Mouse (Mus musculus): Measurements from ENCODE around the gene Cbx1. TPM values are rescaled to one million over a fixed set of nuclear protein-coding genes. Genes with fewer than 3 reads are reported as not detected.
"Not testable (repeated sequence)": the region's sequence is repeated elsewhere in the genome, so short reads cannot be mapped to it uniquely, and the experiment has no call there.

Cbx1 gene
- polyA plus RNA-seq, 1 experiment from 2014 or later = 213 TPM

DNA sequence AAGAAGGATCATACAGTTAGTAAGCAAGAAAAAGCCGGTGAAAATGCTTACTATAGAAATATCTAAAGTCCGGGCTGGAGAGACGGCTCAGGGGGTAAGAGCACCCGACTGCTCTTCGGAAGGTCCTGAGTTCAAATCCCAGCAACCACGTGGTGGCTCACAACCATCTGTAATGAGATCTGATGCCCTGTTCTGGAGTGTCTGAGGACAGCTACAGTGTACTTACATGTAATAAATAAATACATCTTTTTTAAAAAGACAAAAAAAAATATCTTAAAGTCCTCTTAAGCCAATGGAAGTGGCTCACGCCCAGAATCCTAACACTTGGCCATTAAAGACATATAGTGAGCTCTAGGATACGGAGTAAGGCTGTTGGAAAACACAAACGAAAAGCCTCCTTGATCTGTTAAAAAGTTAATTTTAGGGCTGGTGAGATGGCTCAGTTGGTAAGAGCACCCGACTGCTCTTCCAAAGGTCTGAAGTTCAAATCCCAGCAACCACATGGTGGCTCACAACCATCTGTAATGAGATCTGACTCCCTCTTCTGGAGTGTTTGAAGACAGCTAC, 10.8 kb upstream of the Cbx1 start:
- DNase-seq (ENCODE audit: low spot score); H3K9me3 ChIP-seq; H3K27me3 ChIP-seq (replicated peaks; ENCODE audit: low read depth, poor library complexity, severe bottlenecking): not testable (repeated sequence)
- 71% methylated on average over 10 of the region's 10 CpGs for WGBS
- Histone ChIP-seq H3K4me1 (peaks cover 11% of the 10 kb centered on the region), H3K4me3 (peak overlapping the region; percentile 75), H3K27ac (replicated peaks) (peak overlapping the region; percentile 79), H3K36me3 (replicated peaks) (peaks cover 11% of the 10 kb centered on the region)

DNA sequence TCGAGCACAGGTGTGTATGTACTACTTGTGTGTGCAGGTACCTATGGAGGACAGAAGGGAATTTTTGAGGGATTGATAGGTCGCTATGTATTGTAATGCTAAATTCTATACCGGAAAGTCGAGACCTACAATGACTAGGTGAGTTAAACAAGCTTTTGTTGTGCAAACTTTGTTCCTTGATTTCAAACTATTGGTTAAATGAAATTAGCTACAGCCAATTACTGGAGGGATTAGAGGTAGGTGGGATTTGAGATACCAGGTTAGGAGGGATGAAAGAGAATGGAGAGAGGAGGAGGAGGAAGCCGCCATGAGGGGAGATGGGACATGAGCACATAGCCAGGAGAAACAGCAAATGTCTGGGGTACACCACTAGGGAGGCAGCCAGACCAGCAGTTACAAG, 8.6 kb upstream of the Cbx1 start:
- no peak overlapping the region for H3K4me3 ChIP-seq
- DNase-seq (ENCODE audit: low spot score) = no peak
- H3K36me3 ChIP-seq (replicated peaks) = no peaks in the 10 kb centered on the region
- no peak overlapping the region for H3K27ac ChIP-seq (replicated peaks)
- H3K9me3 ChIP-seq = no peaks in the 10 kb centered on the region
- WGBS = 72% methylated on average over 5 of the region's 5 CpGs
- H3K4me1 ChIP-seq = peaks cover 11% of the 10 kb centered on the region
- no peaks in the 10 kb centered on the region for H3K27me3 ChIP-seq (replicated peaks; ENCODE audit: low read depth, poor library complexity, severe bottlenecking)

DNA sequence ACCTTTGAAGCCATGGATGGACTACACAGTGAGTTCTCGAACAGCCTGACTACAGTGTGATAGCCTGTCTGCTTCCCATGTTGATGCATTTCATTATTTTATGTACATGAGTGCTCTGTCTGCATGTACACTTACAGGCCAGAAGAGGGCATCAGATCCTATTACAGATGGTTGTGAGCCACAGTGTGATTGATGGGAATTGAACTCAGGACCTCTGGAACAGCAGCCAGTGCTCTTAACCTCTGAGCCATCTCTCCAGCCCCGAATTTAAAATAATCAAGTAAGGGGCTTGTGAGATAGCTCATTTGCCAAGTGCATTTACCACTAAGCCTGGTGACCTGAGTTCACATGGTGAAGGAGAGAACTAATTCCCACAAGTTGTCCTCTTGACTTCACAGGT, 7.5 kb upstream of the Cbx1 start:
- Histone ChIP-seq H3K9me3 (no peaks in the 10 kb centered on the region), H3K4me1 (peaks cover 10% of the 10 kb centered on the region), H3K27me3 (replicated peaks; ENCODE audit: low read depth, poor library complexity, severe bottlenecking) (no peaks in the 10 kb centered on the region), H3K27ac (replicated peaks) (no peak overlapping the region), H3K4me3 (no peak overlapping the region), H3K36me3 (replicated peaks) (no peaks in the 10 kb centered on the region)
- WGBS = 74% methylated on average over 2 of the region's 2 CpGs
- no peak for DNase-seq (ENCODE audit: low spot score)

DNA sequence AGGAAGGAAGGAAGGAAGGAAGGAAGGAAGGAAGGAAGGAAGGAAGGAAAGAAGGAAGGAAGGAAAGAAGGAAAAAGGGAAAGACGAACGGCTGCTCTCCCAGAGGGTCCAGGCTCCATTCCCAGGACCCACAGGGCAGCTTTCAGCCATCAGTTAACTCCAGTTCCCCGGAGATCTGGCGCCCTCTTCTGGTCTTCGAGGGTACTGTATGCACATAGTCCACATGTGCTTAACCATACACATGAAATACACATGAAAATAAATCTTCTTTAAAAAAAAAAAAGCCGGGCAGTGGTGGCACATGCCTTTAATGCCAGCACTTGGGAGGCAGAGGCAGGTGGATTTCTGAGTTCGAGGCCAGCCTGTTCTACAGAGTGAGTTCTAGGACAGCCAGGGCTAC, 4.1 kb upstream of the Cbx1 start:
- H3K9me3 ChIP-seq; H3K36me3 ChIP-seq (replicated peaks); H3K4me1 ChIP-seq; H3K27me3 ChIP-seq (replicated peaks; ENCODE audit: low read depth, poor library complexity, severe bottlenecking); H3K27ac ChIP-seq (replicated peaks); H3K4me3 ChIP-seq: not testable (repeated sequence)
- 19% methylated on average over 7 of the region's 7 CpGs for WGBS
- DNase-seq (ENCODE audit: low spot score) = peak; percentile 83

DNA sequence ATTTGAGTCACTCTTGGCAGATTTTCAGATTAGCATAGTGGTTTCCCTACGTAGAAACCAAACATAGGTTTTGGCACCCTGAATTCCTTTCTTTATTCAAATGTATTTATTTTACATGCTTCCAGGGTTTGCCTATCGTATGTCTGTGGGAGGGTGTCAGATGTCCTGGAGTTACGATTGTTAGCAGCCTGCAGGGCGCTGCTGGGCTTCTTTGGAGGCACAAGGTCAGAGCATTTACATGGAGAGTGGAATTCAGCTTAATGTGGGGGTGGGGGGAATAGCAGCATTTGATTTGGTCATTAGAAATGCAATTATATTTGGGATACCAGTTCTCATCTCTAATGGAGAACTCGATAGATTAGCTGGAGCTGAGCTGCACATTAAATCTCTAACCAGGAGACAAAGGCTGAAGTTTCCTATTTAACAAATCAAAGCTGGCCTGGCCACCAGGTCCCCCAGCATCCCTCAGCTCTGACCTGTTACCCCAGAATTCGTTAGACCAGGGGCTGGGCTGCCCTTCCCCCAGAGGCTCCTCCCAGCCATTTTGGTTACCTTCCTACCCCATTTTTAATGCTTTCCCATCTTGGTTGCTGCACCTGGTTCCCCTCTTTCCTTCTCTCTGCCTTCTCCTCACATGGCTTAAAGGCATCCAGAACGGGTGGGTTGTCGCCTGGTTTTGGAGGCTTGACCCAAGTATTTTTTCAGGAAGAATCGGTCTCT, 2.0 kb upstream of the Cbx1 start:
- 32% methylated on average over 9 of the region's 9 CpGs for WGBS
- no peak for DNase-seq (ENCODE audit: low spot score)
- H3K9me3 ChIP-seq = no peaks in the 10 kb centered on the region
- peaks cover 30% of the 10 kb centered on the region for H3K4me1 ChIP-seq
- H3K36me3 ChIP-seq (replicated peaks) = peaks cover 14% of the 10 kb centered on the region
- H3K27ac ChIP-seq (replicated peaks) = no peak overlapping the region
- H3K4me3 ChIP-seq = no peak overlapping the region
- no peaks in the 10 kb centered on the region for H3K27me3 ChIP-seq (replicated peaks; ENCODE audit: low read depth, poor library complexity, severe bottlenecking)

DNA sequence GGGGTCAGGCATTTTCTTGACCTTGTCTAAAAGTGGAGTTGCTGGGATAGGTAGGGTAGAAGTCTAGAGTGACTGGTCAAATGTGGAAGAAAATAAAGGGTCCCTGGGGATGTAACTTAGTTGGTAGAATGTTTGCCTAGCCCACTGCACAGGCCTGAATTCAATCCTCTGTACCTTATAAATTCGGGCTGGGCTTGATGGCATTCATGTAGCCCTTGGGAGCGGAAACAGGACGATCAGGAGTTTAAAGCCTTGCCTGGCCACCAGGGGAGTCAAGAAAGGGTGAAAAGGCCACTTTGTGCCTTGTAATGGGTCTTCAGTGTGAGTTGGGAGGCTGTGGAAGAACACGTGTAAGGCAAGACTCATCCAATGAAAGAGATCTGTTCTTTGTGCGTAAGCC, 1.1 kb downstream of the Cbx1 start:
- WGBS = 8% methylated on average over 5 of the region's 5 CpGs
- Histone ChIP-seq H3K9me3 (no peaks in the 10 kb centered on the region), H3K36me3 (replicated peaks) (peaks cover 35% of the 10 kb centered on the region), H3K27ac (replicated peaks) (peak overlapping the region; percentile 100), H3K4me3 (peak overlapping the region; percentile 97), H3K4me1 (peaks cover 39% of the 10 kb centered on the region), H3K27me3 (replicated peaks; ENCODE audit: low read depth, poor library complexity, severe bottlenecking) (no peaks in the 10 kb centered on the region)
- peak; percentile 35 for DNase-seq (ENCODE audit: low spot score)

DNA sequence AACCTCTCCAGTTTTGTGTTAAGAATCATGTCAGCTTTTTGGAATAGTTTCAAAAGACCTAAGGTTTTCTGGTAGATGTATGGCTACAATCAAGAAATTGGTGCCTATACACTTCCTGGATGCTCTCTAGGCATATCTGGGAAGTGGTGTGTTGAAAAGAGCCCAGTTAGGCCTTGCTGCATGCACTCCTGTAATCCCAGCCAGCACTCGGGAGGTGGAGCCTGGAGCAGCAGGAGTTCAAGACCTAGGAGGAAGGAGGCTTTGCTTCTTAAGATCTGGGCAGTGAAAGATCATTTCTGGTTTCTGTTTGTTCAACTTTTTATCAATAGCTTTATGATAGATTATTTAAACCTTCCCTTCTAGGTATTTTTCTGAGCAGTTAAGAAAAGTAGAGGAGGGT, 1.8 kb downstream of the Cbx1 start:
- Histone ChIP-seq H3K4me1 (peaks cover 39% of the 10 kb centered on the region), H3K27me3 (replicated peaks; ENCODE audit: low read depth, poor library complexity, severe bottlenecking) (no peaks in the 10 kb centered on the region), H3K9me3 (no peaks in the 10 kb centered on the region), H3K36me3 (replicated peaks) (peaks cover 42% of the 10 kb centered on the region), H3K4me3 (peak overlapping the region; percentile 97), H3K27ac (replicated peaks) (no peak overlapping the region)
- no peak for DNase-seq (ENCODE audit: low spot score)
- 14% methylated on average over 1 of the region's 1 CpGs for WGBS

DNA sequence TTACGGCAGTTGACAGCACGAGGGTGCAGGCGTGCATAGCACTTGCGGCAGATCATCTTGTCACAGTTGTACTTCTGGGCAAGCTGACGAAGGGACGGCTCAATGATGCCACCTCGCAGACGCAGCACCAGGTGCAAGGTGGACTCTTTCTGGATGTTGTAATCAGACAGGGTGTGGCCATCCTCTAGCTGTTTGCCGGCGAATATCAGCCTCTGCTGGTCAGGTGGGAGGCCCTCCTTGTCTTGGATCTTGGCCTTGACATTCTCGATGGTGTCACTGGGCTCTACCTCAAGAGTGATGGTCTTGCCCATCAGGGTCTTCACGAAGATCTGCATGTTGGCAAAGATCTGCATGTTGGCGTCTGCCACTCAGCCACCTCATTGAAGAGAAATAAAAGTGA, 6.6 kb downstream of the Cbx1 start:
- peaks cover 89% of the 10 kb centered on the region for H3K36me3 ChIP-seq (replicated peaks)
- 95% methylated on average over 13 of the region's 13 CpGs for WGBS
- no peaks in the 10 kb centered on the region for H3K27me3 ChIP-seq (replicated peaks; ENCODE audit: low read depth, poor library complexity, severe bottlenecking)
- H3K9me3 ChIP-seq = no peaks in the 10 kb centered on the region
- H3K4me3 ChIP-seq = no peak overlapping the region
- no peak overlapping the region for H3K27ac ChIP-seq (replicated peaks)
- peaks cover 23% of the 10 kb centered on the region for H3K4me1 ChIP-seq
- DNase-seq (ENCODE audit: low spot score) = no peak

DNA sequence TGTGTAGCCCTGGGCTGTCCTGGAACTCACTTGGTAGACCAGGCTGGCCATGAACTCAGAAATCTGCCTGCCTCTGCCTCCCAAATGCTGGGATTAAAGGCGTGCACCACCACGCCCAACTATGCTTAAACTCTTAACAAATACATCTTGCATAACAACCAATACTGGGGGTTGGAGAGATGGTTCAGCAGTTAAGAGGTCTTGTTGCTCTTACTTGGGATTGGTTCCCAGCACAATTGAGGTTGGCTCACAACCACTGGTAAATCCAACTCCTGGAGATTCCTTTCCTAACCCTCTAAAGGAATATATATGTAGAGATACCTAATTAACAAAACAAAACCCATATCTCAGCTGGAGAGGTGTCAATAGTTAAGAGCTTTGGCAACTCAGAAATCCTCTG, 7.2 kb downstream of the Cbx1 start:
- no peaks in the 10 kb centered on the region for H3K27me3 ChIP-seq (replicated peaks; ENCODE audit: low read depth, poor library complexity, severe bottlenecking)
- H3K4me3 ChIP-seq = no peak overlapping the region
- H3K36me3 ChIP-seq (replicated peaks) = peaks cover 90% of the 10 kb centered on the region
- H3K9me3 ChIP-seq = no peaks in the 10 kb centered on the region
- no peak for DNase-seq (ENCODE audit: low spot score)
- WGBS = 96% methylated on average over 2 of the region's 2 CpGs
- peaks cover 18% of the 10 kb centered on the region for H3K4me1 ChIP-seq
- H3K27ac ChIP-seq (replicated peaks) = no peak overlapping the region

DNA sequence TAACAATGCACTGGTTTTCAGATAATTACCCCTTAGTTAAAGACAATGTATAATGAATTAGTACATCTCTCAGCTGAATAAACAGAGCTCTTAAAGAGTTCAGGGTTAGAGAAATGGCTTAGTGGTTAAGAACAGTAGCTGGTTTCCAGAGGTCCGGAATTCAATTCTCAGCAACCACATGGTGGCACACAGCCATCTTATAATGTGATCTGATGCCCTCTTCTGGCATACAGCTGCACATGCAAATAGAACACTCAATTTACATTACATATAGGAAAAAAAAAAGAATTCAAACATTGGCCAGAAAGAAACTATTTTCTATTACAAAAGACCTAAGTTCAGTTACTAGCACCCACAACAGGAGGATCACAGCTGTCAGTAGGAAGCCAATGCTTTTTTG, 7.7 kb downstream of the Cbx1 start:
- H3K27me3 ChIP-seq (replicated peaks; ENCODE audit: low read depth, poor library complexity, severe bottlenecking) = no peaks in the 10 kb centered on the region
- DNase-seq (ENCODE audit: low spot score) = no peak
- H3K4me1 ChIP-seq = peaks cover 12% of the 10 kb centered on the region; the same call in 1 of the 2 replicates
- H3K9me3 ChIP-seq = no peaks in the 10 kb centered on the region
- peaks cover 90% of the 10 kb centered on the region for H3K36me3 ChIP-seq (replicated peaks)
- WGBS = 82% methylated on average over 1 of the region's 1 CpGs
- no peak overlapping the region for H3K27ac ChIP-seq (replicated peaks)
- no peak overlapping the region for H3K4me3 ChIP-seq

DNA sequence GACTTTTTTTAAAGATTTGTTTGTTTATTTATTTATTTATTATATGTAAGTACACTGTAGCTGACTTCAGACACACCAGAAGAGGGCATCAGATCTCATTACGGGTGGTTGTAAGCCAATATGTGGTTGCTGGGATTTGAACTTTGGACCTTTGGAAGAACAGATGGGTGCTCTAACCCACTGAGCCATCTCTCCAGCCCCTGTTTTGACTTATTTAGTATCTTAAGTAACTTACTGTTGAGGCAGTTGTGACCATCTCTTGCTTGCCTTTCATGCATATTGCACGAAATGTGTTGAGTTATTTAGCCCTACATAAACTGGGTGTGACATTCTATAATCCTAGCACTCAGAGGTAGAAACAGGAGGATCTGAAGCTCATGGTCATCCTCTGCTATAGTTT, 10.6 kb downstream of the Cbx1 start:
- H3K36me3 ChIP-seq (replicated peaks) = peaks cover 98% of the 10 kb centered on the region
- no peak overlapping the region for H3K27ac ChIP-seq (replicated peaks)
- no peaks in the 10 kb centered on the region for H3K4me1 ChIP-seq
- no peak for DNase-seq (ENCODE audit: low spot score)
- H3K4me3 ChIP-seq = no peak overlapping the region
- H3K27me3 ChIP-seq (replicated peaks; ENCODE audit: low read depth, poor library complexity, severe bottlenecking) = no peaks in the 10 kb centered on the region
- H3K9me3 ChIP-seq = no peaks in the 10 kb centered on the region
- 94% methylated on average over 2 of the region's 2 CpGs for WGBS

DNA sequence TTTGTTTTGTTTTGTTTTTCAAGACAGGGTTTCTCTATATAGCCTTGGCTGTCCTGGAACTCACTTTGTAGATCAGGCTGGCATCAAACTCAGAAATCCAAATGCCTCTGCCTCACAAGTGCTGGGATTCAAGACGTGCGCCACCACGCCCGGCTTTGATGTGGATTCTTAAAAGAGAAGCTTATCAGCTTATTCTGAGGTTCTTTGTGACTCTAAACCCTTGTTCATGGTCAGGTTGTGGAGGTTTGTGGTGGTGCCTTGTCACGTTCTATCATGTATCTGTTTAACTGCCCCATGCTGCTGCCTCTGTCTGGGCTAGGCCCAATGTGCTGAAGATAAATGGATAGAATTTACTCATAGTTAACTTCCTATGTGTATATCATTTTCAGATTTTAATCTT, 16.7 kb downstream of the Cbx1 start:
- H3K4me3 ChIP-seq = no peak overlapping the region
- peaks cover 98% of the 10 kb centered on the region for H3K36me3 ChIP-seq (replicated peaks)
- no peaks in the 10 kb centered on the region for H3K27me3 ChIP-seq (replicated peaks; ENCODE audit: low read depth, poor library complexity, severe bottlenecking)
- no peak for DNase-seq (ENCODE audit: low spot score)
- WGBS = 95% methylated on average over 5 of the region's 5 CpGs
- no peak overlapping the region for H3K27ac ChIP-seq (replicated peaks)
- no peaks in the 10 kb centered on the region for H3K9me3 ChIP-seq
- no peaks in the 10 kb centered on the region for H3K4me1 ChIP-seq

DNA sequence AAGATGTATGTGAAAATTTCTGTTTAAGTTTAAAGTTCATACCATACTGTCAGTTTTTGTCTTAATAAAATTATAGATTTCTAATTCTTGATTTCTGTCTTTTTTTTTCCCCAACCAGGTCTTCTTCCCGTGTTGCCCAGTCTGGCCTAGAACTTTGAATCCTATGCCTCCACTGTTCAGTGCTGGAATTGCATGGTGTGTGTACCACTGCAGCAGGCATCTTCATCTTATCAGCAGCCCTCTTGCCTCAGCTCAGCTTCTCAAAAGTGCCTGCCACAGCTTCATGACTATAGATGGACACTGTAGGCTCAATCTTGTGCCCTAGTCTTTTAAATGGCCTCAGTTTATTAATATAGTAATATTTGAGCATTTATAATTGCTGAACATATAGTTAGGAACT, 19.1 kb downstream of the Cbx1 start:
- Histone ChIP-seq H3K36me3 (replicated peaks) (peaks cover 99% of the 10 kb centered on the region), H3K4me1 (no peaks in the 10 kb centered on the region), H3K27me3 (replicated peaks; ENCODE audit: low read depth, poor library complexity, severe bottlenecking) (no peaks in the 10 kb centered on the region), H3K27ac (replicated peaks) (no peak overlapping the region), H3K4me3 (no peak overlapping the region), H3K9me3 (no peaks in the 10 kb centered on the region)
- DNase-seq (ENCODE audit: low spot score) = no peak
- 77% methylated on average over 1 of the region's 1 CpGs for WGBS

All from embryonic facial prominence, embryonic 10.5 days (tissue).